Mouse (Mus musculus): ENCODE data around the gene Fam168a.

The Fam168a gene

GRCm38 (mm10) chr7:100867561-100867960, 161.1 kb downstream of the Fam168a start:
- DNase-seq (ENCODE audit: low spot score in 2 of 2): no peak

- peak; percentile 33 to 42 for DNase-seq (ENCODE audit: low spot score in 2 of 2)
Observed at GRCm38 (mm10) chr7:100868551-100868950, 162.1 kb downstream of the Fam168a start.

GRCm38 (mm10) chr7:100869877-100870629, 163.6 kb downstream of the Fam168a start:
- no peak for DNase-seq (ENCODE audit: low spot score in 2 of 2)

GRCm38 (mm10) chr7:100871355-100871754, 164.9 kb downstream of the Fam168a start:
- DNase-seq (ENCODE audit: low spot score in 2 of 2): no peak

- no peak for DNase-seq (ENCODE audit: low spot score in 2 of 2)
Observed at GRCm38 (mm10) chr7:100871892-100872291, 165.5 kb downstream of the Fam168a start.

GRCm38 (mm10) chr7:100873197-100873596, 166.8 kb downstream of the Fam168a start:
- no peak for DNase-seq (ENCODE audit: low spot score in 2 of 2)

- no peak for DNase-seq (ENCODE audit: low spot score in 2 of 2)
Observed at GRCm38 (mm10) chr7:100875822-100876221, 169.4 kb downstream of the Fam168a start.

GRCm38 (mm10) chr7:100876293-100876692, 169.9 kb downstream of the Fam168a start:
- no peak for DNase-seq (ENCODE audit: low spot score in 2 of 2)

GRCm38 (mm10) chr7:100876771-100877170, 170.3 kb downstream of the Fam168a start:
- no peak for DNase-seq (ENCODE audit: low spot score in 2 of 2)

- peak; percentile 61 to 70 for DNase-seq (ENCODE audit: low spot score in 2 of 2)
Observed at GRCm38 (mm10) chr7:100879595-100879994, 173.2 kb downstream of the Fam168a start.

GRCm38 (mm10) chr7:100881531-100881930, 175.1 kb downstream of the Fam168a start:
- DNase-seq (ENCODE audit: low spot score in 2 of 2): no peak

- no peak for DNase-seq (ENCODE audit: low spot score in 2 of 2)
Observed at GRCm38 (mm10) chr7:100881950-100882349, 175.5 kb downstream of the Fam168a start.

- DNase-seq (ENCODE audit: low spot score in 2 of 2): no peak
Observed at GRCm38 (mm10) chr7:100884460-100884859, 178.0 kb downstream of the Fam168a start.

GRCm38 (mm10) chr7:100886535-100886934, 180.1 kb downstream of the Fam168a start:
- DNase-seq (ENCODE audit: low spot score in 2 of 2): peak; percentile 50 to 67

Data from natural killer cell, adult 2 months (primary cell).